Mouse (Mus musculus): Measurements from ENCODE around the gene Rabep2.

GRCm38 (mm10) chr7:126429503-126429898 lies 942 bp downstream of the Rabep2 start:
- no peak for TF ChIP-seq MAFK (IDR thresholded peaks at IDR 0.05; ENCODE audit: insufficient replicate concordance, low read length)
- no peak for TF ChIP-seq CTCF (conservative IDR thresholded peaks at IDR 0.05 in 1 of 2, IDR thresholded peaks at IDR 0.05 in 1 of 2; ENCODE audit: low read depth in 2 of 2, low read length in 2 of 2)
- no peak for TF ChIP-seq CHD2 (IDR thresholded peaks at IDR 0.05; ENCODE audit: low read length)
- TF ChIP-seq ZNF384 (IDR thresholded peaks at IDR 0.05; ENCODE audit: low read depth, low read length), result no peak
- TF ChIP-seq MAX (IDR thresholded peaks at IDR 0.05; ENCODE audit: low read length), result no peak
- no peak for TF ChIP-seq JUND (conservative IDR thresholded peaks at IDR 0.05; ENCODE audit: low read depth, low read length)
- TF ChIP-seq IRF4 (IDR thresholded peaks at IDR 0.05; ENCODE audit: low read depth, low read length), result no peak
- TF ChIP-seq ETS1 (conservative IDR thresholded peaks at IDR 0.05; ENCODE audit: low read depth, low read length), result no peak

Measured in CH12.LX (cell line).